Mouse (Mus musculus) CH12.LX (cell line): Measurements from ENCODE around the gene Btbd10. TPM values are rescaled to one million over a fixed set of nuclear protein-coding genes. Genes with fewer than 3 reads are reported as not detected.

Experiments
- DNase-seq: peaks from one replicate; pipeline ENCODE4 v3.0.0-alpha.2; 2013; ENCODE audit errors: extremely low read depth
- H3K27ac ChIP-seq: 2 replicates; pipeline ENCODE4 v1.5.1; 2012; ENCODE audit warnings: low read depth, mild to moderate bottlenecking, control low read depth, moderate library complexity; ENCODE audit not compliant: insufficient read depth
- H3K27me3 ChIP-seq: replicated peaks from 2 replicates; pipeline ENCODE3; 2012; ENCODE audit warnings: inconsistent platforms
- H3K36me3 ChIP-seq, 2 experiments: replicated peaks in 1 of 2; 2 replicates each; pipeline versions ENCODE3 to v1.6.1; 2012; ENCODE audit warnings: inconsistent platforms in 1 of 2, low read length in 1 of 2, mild to moderate bottlenecking in 1 of 2, mixed read lengths in 1 of 2, moderate library complexity in 1 of 2; ENCODE audit not compliant: control insufficient read depth in 1 of 2, insufficient read depth in 1 of 2
- H3K4me1 ChIP-seq, 2 experiments: 2 replicates each; pipeline ENCODE4 v1.6.1; 2012; ENCODE audit warnings: inconsistent platforms in 1 of 2, moderate library complexity in 1 of 2; ENCODE audit not compliant: insufficient read depth in 2 of 2, control insufficient read depth in 1 of 2
- H3K4me2 ChIP-seq: 2 replicates; pipeline ENCODE4 v1.6.1; 2012; ENCODE audit warnings: low read depth, mild to moderate bottlenecking, control low read depth; ENCODE audit not compliant: poor library complexity, insufficient read depth, severe bottlenecking
- H3K4me3 ChIP-seq, 3 experiments: fragments of 150-350 bp in 1 of 3; sonication (generic) in 1 of 3; replicated peaks in 1 of 3; 2 replicates each; pipeline versions ENCODE3 to v1.5.1; 2011 to 2012; ENCODE audit warnings: low read depth in 2 of 3, low read length in 2 of 3, mild to moderate bottlenecking in 2 of 3, moderate library complexity in 2 of 3, control low read depth in 1 of 3, improper control_type of control experiment in 1 of 3, inconsistent platforms in 1 of 3, mixed read lengths in 1 of 3; ENCODE audit not compliant: poor library complexity in 1 of 3
- H3K79me2 ChIP-seq: replicated peaks from 2 replicates; pipeline ENCODE4 v1.6.1; 2012; ENCODE audit warnings: mild to moderate bottlenecking, moderate library complexity; ENCODE audit not compliant: control insufficient read depth, poor library complexity, insufficient read depth, severe bottlenecking; ENCODE audit errors: extremely low read depth
- H3K9ac ChIP-seq: 2 replicates; pipeline ENCODE4 v1.6.1; 2012; ENCODE audit warnings: low read depth, mild to moderate bottlenecking, control low read depth, moderate library complexity; ENCODE audit not compliant: insufficient read depth
- H3K9me3 ChIP-seq: replicated peaks from 2 replicates; pipeline ENCODE3; 2012; ENCODE audit warnings: low read length, inconsistent platforms, mixed read lengths
- CHD1 ChIP-seq: IDR thresholded peaks from 2 replicates; pipeline ENCODE4 v1.6.1; 2012; ENCODE audit warnings: low read depth, low read length, improper control_type of control experiment, inconsistent platforms
- CTCF ChIP-seq, 2 experiments: IDR thresholded peaks in 1 of 2; conservative IDR thresholded peaks in 1 of 2; 2 replicates each; pipeline ENCODE4 v1.5.1; 2011 to 2012; ENCODE audit warnings: low read depth in 2 of 2, low read length in 2 of 2, improper control_type of control experiment in 1 of 2, inconsistent platforms in 1 of 2, mild to moderate bottlenecking in 1 of 2, moderate library complexity in 1 of 2
- GABPA ChIP-seq: IDR thresholded peaks from 2 replicates; pipeline ENCODE4 v1.6.1; 2012; ENCODE audit warnings: low read depth, low read length, improper control_type of control experiment, inconsistent platforms; ENCODE audit not compliant: insufficient replicate concordance
- HCFC1 ChIP-seq: IDR thresholded peaks from 2 replicates; pipeline ENCODE4 v1.6.1; 2012; ENCODE audit warnings: low read depth, mild to moderate bottlenecking, inconsistent platforms, low read length, improper control_type of control experiment
- IRF4 ChIP-seq: IDR thresholded peaks from 2 replicates; pipeline ENCODE4 v1.6.1; 2014; ENCODE audit warnings: low read depth, mild to moderate bottlenecking, inconsistent platforms, low read length, improper control_type of control experiment
- KAT2A ChIP-seq: IDR thresholded peaks from 2 replicates; pipeline ENCODE4 v1.6.1; 2012; ENCODE audit warnings: low read length, improper control_type of control experiment, inconsistent platforms; ENCODE audit not compliant: insufficient replicate concordance
- MXI1 ChIP-seq: IDR thresholded peaks from 2 replicates; pipeline ENCODE4 v1.6.1; 2011; ENCODE audit warnings: mild to moderate bottlenecking, low read depth, low read length, improper control_type of control experiment
- NELFE ChIP-seq: IDR thresholded peaks from 2 replicates; pipeline ENCODE4 v1.6.1; 2011; ENCODE audit warnings: low read depth, low read length, improper control_type of control experiment
- NRF1 ChIP-seq: IDR thresholded peaks from 2 replicates; pipeline ENCODE4 v1.6.1; 2014; ENCODE audit warnings: low read depth, mild to moderate bottlenecking, inconsistent platforms, low read length, improper control_type of control experiment, moderate library complexity
- POLR2A ChIP-seq: IDR thresholded peaks from 2 replicates; pipeline ENCODE4 v1.6.1; 2011; ENCODE audit warnings: low read depth, mild to moderate bottlenecking, improper control_type of control experiment, low read length
- SIN3A ChIP-seq: IDR thresholded peaks from 2 replicates; pipeline ENCODE4 v1.6.1; 2012; ENCODE audit warnings: low read length, improper control_type of control experiment, inconsistent platforms
- SMC3 ChIP-seq: IDR thresholded peaks from 2 replicates; pipeline ENCODE4 v1.6.1; 2011; ENCODE audit warnings: low read depth, low read length, improper control_type of control experiment
- TBP ChIP-seq: conservative IDR thresholded peaks from 2 replicates; pipeline ENCODE4 v1.6.1; 2011; ENCODE audit warnings: low read depth, low read length, improper control_type of control experiment
- ZC3H11A ChIP-seq: IDR thresholded peaks from 2 replicates; pipeline ENCODE4 v1.6.1; 2012; ENCODE audit warnings: low read depth, mild to moderate bottlenecking, inconsistent platforms, low read length, improper control_type of control experiment
- ZKSCAN1 ChIP-seq: IDR thresholded peaks from 2 replicates; pipeline ENCODE4 v1.6.1; 2012; ENCODE audit warnings: low read depth, inconsistent platforms, low read length, improper control_type of control experiment, borderline replicate concordance
- dilution Hi-C: fragments of 300-500 bp; cut with MboI; formaldehyde crosslinking; loops from 2 replicates; pipeline ENCODE4 v1.14.3; 2020; ENCODE audit warnings: low sequenced_read_pairs; ENCODE audit not compliant: extremely low pct_unique_long_range_greater_than_20kb, extremely low pct_ligation_motif_present
- in situ Hi-C: fragments of 300-500 bp; cut with MboI; formaldehyde crosslinking; loops from 3 replicates; pipeline ENCODE4 v1.14.3; 2019; ENCODE audit warnings: low sequenced_read_pairs, low pct_ligation_motif_present, low pct_unique_long_range_greater_than_20kb, mixed read lengths
- polyA plus RNA-seq: library from polyadenylated mRNA; unstranded; fragments of >175 nt; gene quantifications from 2 replicates; pipeline ENCODE4 v1.2.1, GENCODE M21; 2012; ENCODE audit warnings: low read depth; ENCODE audit not compliant: insufficient read length
- total RNA-seq, 2 experiments: library from RNA; depleted of rRNA; stranded (reverse); fragments of 300-350 nt in 1 of 2; fragments of >200 nt in 1 of 2; gene quantifications; 2 replicates each; pipeline ENCODE4 v1.2.3; 2012 to 2014

Gene Btbd10
- total and polyA plus RNA-seq, 3 experiments: 13.6 to 23.9 (median 17.0) TPM

GRCm38 (mm10) chr7:113416536-113416935, 47.3 kb upstream of the Btbd10 start:
- H3K79me2 ChIP-seq: no peaks in the 10 kb centered on the region
- in situ Hi-C loops: no loop called here
- no peak overlapping the region for H3K9ac ChIP-seq
- peak; percentile 35; the same call in 1 of the 2 replicates for TF ChIP-seq POLR2A
- TF ChIP-seq TBP: no peak
- peak; percentile 12 for DNase-seq
- no peak overlapping the region for H3K4me3 ChIP-seq
- H3K27me3 ChIP-seq: no peaks in the 10 kb centered on the region
- no peak overlapping the region for H3K4me2 ChIP-seq
- H3K36me3 ChIP-seq: no peaks in the 10 kb centered on the region
- no peaks in the 10 kb centered on the region for H3K9me3 ChIP-seq
- dilution Hi-C loops: no loop called here
- H3K27ac ChIP-seq: no peak overlapping the region
- H3K4me1 ChIP-seq: peaks cover 6 to 9% of the 10 kb centered on the region in 2 experiments

- H3K9ac ChIP-seq: no peak overlapping the region
- dilution Hi-C loops (no loop called here), in situ Hi-C loops (no loop called here)
- TF ChIP-seq CHD1: no peak
- no peak for TF ChIP-seq KAT2A
- no peak for TF ChIP-seq ZKSCAN1
- no peak for TF ChIP-seq GABPA
- TF ChIP-seq HCFC1: no peak
- no peak for TF ChIP-seq POLR2A
- no peak for TF ChIP-seq NRF1
- TF ChIP-seq IRF4: no peak
- no peak for TF ChIP-seq SIN3A
- TF ChIP-seq TBP: no peak
- TF ChIP-seq MXI1: no peak
- no peak for TF ChIP-seq ZC3H11A
- no peak overlapping the region for H3K4me2 ChIP-seq
- H3K79me2 ChIP-seq: no peaks in the 10 kb centered on the region
- peaks cover 6 to 9% of the 10 kb centered on the region in 2 experiments for H3K4me1 ChIP-seq
- H3K27ac ChIP-seq: no peak overlapping the region
- H3K9me3 ChIP-seq: no peaks in the 10 kb centered on the region
- no peaks in the 10 kb centered on the region for H3K36me3 ChIP-seq
- H3K4me3 ChIP-seq: no peak overlapping the region
- no peaks in the 10 kb centered on the region for H3K27me3 ChIP-seq
- no peak for DNase-seq
Observed at GRCm38 (mm10) chr7:113415256-113415655, 46.1 kb upstream of the Btbd10 start.

- Histone ChIP-seq H3K4me3 (no peak overlapping the region), H3K27ac (no peak overlapping the region), H3K4me1 (peaks cover 0 to 2% of the 10 kb centered on the region in 2 experiments; a peak in 1 of 4 replicates), H3K36me3 (no peaks in the 10 kb centered on the region), H3K4me2 (no peak overlapping the region), H3K9ac (no peak overlapping the region), H3K9me3 (no peaks in the 10 kb centered on the region), H3K27me3 (no peaks in the 10 kb centered on the region), H3K79me2 (no peaks in the 10 kb centered on the region)
- DNase-seq: peak; percentile 6
- in situ Hi-C loops: no loop called here
- TF ChIP-seq NELFE (no peak), SMC3 (peak; percentile 43), CTCF (conservative IDR thresholded peaks at IDR 0.05 in 1 of 2, IDR thresholded peaks at IDR 0.05 in 1 of 2; ENCODE audit: low read depth in 2 of 2, low read length in 2 of 2) (peak; percentile 10 to 50; a peak in 2 of 4 replicates)
- dilution Hi-C loops: no loop called here
Observed at GRCm38 (mm10) chr7:113408712-113409111, 39.5 kb upstream of the Btbd10 start.
